Mouse (Mus musculus) limb, embryonic 13.5 days (tissue): ENCODE data around the gene Nfe2l1. TPM values are rescaled to one million over a fixed set of nuclear protein-coding genes. Genes with fewer than 3 reads are reported as not detected.

ENCODE experiments used
- ATAC-seq: fragments of 200-750 bp; cut with Nextera tagmentation; 2 replicates; pipeline ENCODE4 v1.8.0; 2017; ENCODE audit warnings: low read depth, moderate number of reproducible peaks, moderate TSS enrichment; ENCODE audit not compliant: low FRiP score
- H3K27ac ChIP-seq: fragments of 300-500 bp; sonication (generic); 2 replicates; pipeline ENCODE4 v1.5.1; 2015; ENCODE audit warnings: inconsistent platforms, mild to moderate bottlenecking, moderate library complexity
- H3K27me3 ChIP-seq: fragments of 300-500 bp; sonication (generic); 2 replicates; pipeline ENCODE4 v1.6.1; 2015; ENCODE audit warnings: mild to moderate bottlenecking, inconsistent platforms
- H3K36me3 ChIP-seq: fragments of 300-500 bp; sonication (generic); 2 replicates; pipeline ENCODE4 v1.6.1; 2015; ENCODE audit warnings: inconsistent platforms, mild to moderate bottlenecking, moderate library complexity
- H3K4me1 ChIP-seq: fragments of 300-500 bp; sonication (generic); 2 replicates; pipeline ENCODE4 v1.6.1; 2015; ENCODE audit warnings: inconsistent platforms
- H3K4me2 ChIP-seq: fragments of 300-500 bp; sonication (generic); replicated peaks from 2 replicates; pipeline ENCODE4 v1.6.1; 2015; ENCODE audit warnings: inconsistent platforms, mild to moderate bottlenecking, moderate library complexity
- H3K4me3 ChIP-seq: fragments of 300-500 bp; sonication (generic); 2 replicates; pipeline ENCODE4 v1.5.1; 2015; ENCODE audit warnings: moderate library complexity, mild to moderate bottlenecking, inconsistent platforms
- H3K9ac ChIP-seq: fragments of 300-500 bp; sonication (generic); 2 replicates; pipeline ENCODE4 v1.6.1; 2015; ENCODE audit warnings: mild to moderate bottlenecking, inconsistent platforms
- H3K9me3 ChIP-seq: fragments of 300-500 bp; sonication (generic); 2 replicates; pipeline ENCODE4 v1.6.1; 2016; ENCODE audit warnings: inconsistent platforms
- WGBS: fragments of 180-500 bp; shearing (Covaris S2); methylation state at CpG from one replicate; pipeline ENCODE4 v1.1.7; 2015; 5-methylcytosine and 5-hydroxymethylcytosine counted together
- microRNA counts: library from miRNA; unstranded; fragments of <30 nt; microRNA quantifications from one replicate; lab custom pipeline; 2016
- microRNA-seq: library from miRNA; unstranded; fragments of <30 nt; microRNA quantifications from one replicate; pipeline ENCODE4, GENCODE M21; 2016
- polyA plus RNA-seq: library from polyadenylated mRNA; unstranded; fragments of >200 nt; fragmentation: Nextera tagmentation; extraction: Ambion mirVana; gene quantifications from 2 replicates; pipeline ENCODE4 v1.2.1, GENCODE M21; 2015

Nfe2l1 gene
- polyA plus RNA-seq, 1 experiment from 2014 or later = 69.3 TPM

DNA sequence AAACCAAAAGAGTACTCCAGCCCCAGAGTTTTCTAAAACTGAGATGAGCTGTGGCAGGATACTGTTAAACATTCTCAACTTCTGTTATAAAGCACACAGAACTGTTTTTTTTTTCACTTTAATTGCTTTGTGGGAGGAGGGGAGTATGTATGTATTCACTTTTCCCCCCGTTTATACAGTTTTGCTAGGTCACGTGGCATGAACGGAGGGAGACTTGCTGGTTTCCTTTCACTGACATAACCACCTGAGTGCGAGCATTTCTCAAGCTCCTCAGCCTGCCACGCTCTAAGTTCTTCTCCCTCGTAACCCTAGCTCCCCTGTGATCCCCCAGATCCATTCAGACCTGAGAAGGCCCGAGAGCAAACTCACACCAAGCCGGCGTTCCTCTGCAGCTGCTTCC lies 57.4 kb downstream of the Nfe2l1 start:
- 89% methylated on average over 9 of the region's 9 CpGs for WGBS
- Histone ChIP-seq H3K9me3 (no peaks in the 10 kb centered on the region), H3K4me3 (no peak overlapping the region), H3K4me2 (no peak overlapping the region), H3K4me1 (peaks cover 28% of the 10 kb centered on the region), H3K9ac (no peak overlapping the region), H3K27ac (no peak overlapping the region), H3K27me3 (no peaks in the 10 kb centered on the region), H3K36me3 (peaks cover 59% of the 10 kb centered on the region)
- ATAC-seq = no peak

GRCm38 (mm10) chr11:96771274-96771975 lies 58.3 kb downstream of the Nfe2l1 start:
- Histone ChIP-seq H3K4me3 (no peak overlapping the region), H3K9ac (no peak overlapping the region), H3K9me3 (no peaks in the 10 kb centered on the region), H3K27ac (no peak overlapping the region), H3K27me3 (no peaks in the 10 kb centered on the region), H3K36me3 (peaks cover 59% of the 10 kb centered on the region), H3K4me2 (no peak overlapping the region), H3K4me1 (peaks cover 22% of the 10 kb centered on the region)
- 89% methylated on average over 9 of the region's 9 CpGs for WGBS
- ATAC-seq = no peak

DNA sequence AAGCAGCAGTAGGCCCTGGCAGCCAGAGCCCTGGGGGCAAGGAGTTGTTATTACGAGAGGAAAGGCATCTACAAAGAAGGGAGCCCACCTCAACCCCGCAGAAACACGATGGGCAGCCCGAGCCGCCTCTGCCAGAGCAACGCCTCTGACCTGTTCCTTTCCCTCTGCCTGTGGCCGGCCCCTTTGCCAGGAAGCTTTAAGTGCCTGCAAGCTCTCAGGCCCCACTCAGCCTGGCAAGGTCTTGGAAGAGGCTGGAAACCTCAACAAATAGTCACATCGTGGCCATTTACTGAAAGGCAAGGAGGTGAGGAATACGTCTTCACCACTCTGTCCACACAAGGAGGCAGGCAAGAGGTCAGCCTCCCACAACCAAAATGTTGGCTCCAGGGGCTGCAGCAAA lies 61.5 kb downstream of the Nfe2l1 start:
- H3K27me3 ChIP-seq = no peaks in the 10 kb centered on the region
- H3K9me3 ChIP-seq = no peaks in the 10 kb centered on the region
- H3K4me2 ChIP-seq = no peak overlapping the region
- H3K9ac ChIP-seq = 0 out of 2 replicates have a peak overlapping the region, but pooled peaks have one; percentile 26
- no peak for ATAC-seq
- peaks cover 56% of the 10 kb centered on the region for H3K36me3 ChIP-seq
- H3K4me1 ChIP-seq = peaks cover 9% of the 10 kb centered on the region; the same call in 1 of the 2 replicates
- H3K27ac ChIP-seq = no peak overlapping the region
- H3K4me3 ChIP-seq = no peak overlapping the region
- WGBS = 60% methylated on average over 9 of the region's 9 CpGs

MicroRNA genes within 50 kb of the gene (microRNA counts, 519-probe panel; counts per million panel counts)
- 4,452 counts per million, percentile 85 among the panel's probes with 10 or more counts for microRNA mmu-miR-152 (lab: Ali Mortazavi, UCI)

Small RNA genes within 50 kb of the gene (microRNA-seq; reads per million reads assigned to microRNA genes)
- 157 reads per million, percentile 59 among the genes with 10 or more reads in this experiment for gene Mir152

Other genes starting within 250 kb of the Nfe2l1 start
- gene Snx11, start 52.4 kb downstream of the Nfe2l1 start, polyA plus RNA-seq = 22.2 and 22.3 TPM in 2 replicates
- gene Cbx1, start 40.8 kb downstream of the Nfe2l1 start, polyA plus RNA-seq = 158 and 163 TPM in 2 replicates
- gene Copz2, start 19.9 kb upstream of the Nfe2l1 start, polyA plus RNA-seq = 140 and 149 TPM in 2 replicates
- 87.0 and 92.3 TPM in 2 replicates for gene Cdk5rap3, start 86.5 kb upstream of the Nfe2l1 start, polyA plus RNA-seq
- gene Prr15l, start 98.1 kb upstream of the Nfe2l1 start, polyA plus RNA-seq = 0.60 and 0.97 TPM in 2 replicates
- 21.2 and 25.0 TPM in 2 replicates for gene Pnpo, start 114.0 kb upstream of the Nfe2l1 start, polyA plus RNA-seq
- gene Sp2, start 153.0 kb upstream of the Nfe2l1 start, polyA plus RNA-seq = 16.9 and 18.7 TPM in 2 replicates
- 3.6 and 4.3 TPM in 2 replicates for gene Sp6, start 183.4 kb upstream of the Nfe2l1 start, polyA plus RNA-seq
- 27.2 and 27.7 TPM in 2 replicates for gene Scrn2, start 200.0 kb upstream of the Nfe2l1 start, polyA plus RNA-seq
- 0.92 and 0.98 TPM in 2 replicates for gene Lrrc46, start 211.4 kb upstream of the Nfe2l1 start, polyA plus RNA-seq
- 81.9 and 83.2 TPM in 2 replicates for gene Mrpl10, start 211.6 kb upstream of the Nfe2l1 start, polyA plus RNA-seq
- gene Osbpl7, start 220.7 kb upstream of the Nfe2l1 start, polyA plus RNA-seq = 8.9 and 10.1 TPM in 2 replicates